Mouse (Mus musculus) testis, adult 2 months (tissue): Measurements from ENCODE around the gene Gcnt2.

Experiments used
- CTCF ChIP-seq: fragments of 200-500 bp; IDR thresholded peaks from 2 replicates; pipeline ENCODE4 v1.5.1; 2012; ENCODE audit warnings: low read depth, mild to moderate bottlenecking, inconsistent platforms, low read length, moderate library complexity; ENCODE audit not compliant: control insufficient read depth, insufficient read depth, insufficient replicate concordance
- POLR2A ChIP-seq: fragments of 200-500 bp; IDR thresholded peaks from 2 replicates; pipeline ENCODE4 v1.6.1; 2012; ENCODE audit warnings: low read depth, mild to moderate bottlenecking, inconsistent platforms, low read length, moderate library complexity; ENCODE audit not compliant: control insufficient read depth

GRCm38 (mm10) chr13:40842141-40842540 lies 17.4 kb upstream of the Gcnt2 start:
- TF ChIP-seq CTCF (no peak), POLR2A (no peak)
